Mouse (Mus musculus): ENCODE data around the gene Ccdc124. TPM values are rescaled to one million over a fixed set of nuclear protein-coding genes. Genes with fewer than 3 reads are reported as not detected.
A peak's percentile ranks its signal among the peaks of the same experiment; 100 is the strongest.
"Not testable (repeated sequence)": the region's sequence is repeated elsewhere in the genome, so short reads cannot be mapped to it uniquely, and the experiment has no call there.

The Ccdc124 gene
- polyA plus RNA-seq, 1 experiment from 2014 or later: 124 TPM

- no peak overlapping the region for H3K27ac ChIP-seq
- 0 out of 2 replicates have a peak overlapping the region, but pooled peaks have one; percentile 4 for H3K9ac ChIP-seq
- H3K36me3 ChIP-seq: no peaks in the 10 kb centered on the region
- H3K4me3 ChIP-seq: no peak overlapping the region
- H3K9me3 ChIP-seq: no peaks in the 10 kb centered on the region
- no peak overlapping the region for H3K4me2 ChIP-seq
- WGBS: 23% methylated on average over 4 of the region's 4 CpGs
- ATAC-seq (ENCODE audit: insufficient number of reproducible peaks, insufficient read depth, low FRiP score, low TSS enrichment, low read depth): no peak
- peaks cover 22% of the 10 kb centered on the region for H3K4me1 ChIP-seq
- H3K27me3 ChIP-seq: peaks cover 10% of the 10 kb centered on the region
Observed at GRCm38 (mm10) chr8:70903112-70903511, 29.4 kb upstream of the Ccdc124 start.

- Histone ChIP-seq H3K9ac (no peak overlapping the region), H3K4me3 (no peak overlapping the region), H3K4me2 (no peak overlapping the region), H3K27me3 (peaks cover 10% of the 10 kb centered on the region), H3K27ac (no peak overlapping the region), H3K36me3 (no peaks in the 10 kb centered on the region), H3K4me1 (peaks cover 21% of the 10 kb centered on the region), H3K9me3 (no peaks in the 10 kb centered on the region)
- no peak for ATAC-seq (ENCODE audit: insufficient number of reproducible peaks, insufficient read depth, low FRiP score, low TSS enrichment, low read depth)
- WGBS: 35% methylated on average over 5 of the region's 5 CpGs
Observed at GRCm38 (mm10) chr8:70902211-70902610, 28.5 kb upstream of the Ccdc124 start.

- H3K9ac ChIP-seq: no peak overlapping the region
Observed at GRCm38 (mm10) chr8:70900872-70901387, 27.2 kb upstream of the Ccdc124 start.

GRCm38 (mm10) chr8:70899226-70899625 is 25.5 kb upstream of the Ccdc124 start:
- peaks cover 13% of the 10 kb centered on the region for H3K27me3 ChIP-seq
- H3K9ac ChIP-seq: peak overlapping the region; percentile 82; the same call in 1 of the 2 replicates
- H3K36me3 ChIP-seq: peaks cover 17% of the 10 kb centered on the region
- no peak overlapping the region for H3K4me2 ChIP-seq
- WGBS: 93% methylated on average over 2 of the region's 2 CpGs
- no peaks in the 10 kb centered on the region for H3K9me3 ChIP-seq
- H3K27ac ChIP-seq: no peak overlapping the region
- ATAC-seq (ENCODE audit: insufficient number of reproducible peaks, insufficient read depth, low FRiP score, low TSS enrichment, low read depth): no peak
- H3K4me3 ChIP-seq: no peak overlapping the region
- peaks cover 20% of the 10 kb centered on the region for H3K4me1 ChIP-seq

More at GRCm38 (mm10) chr8:70900872-70901387, 27.2 kb upstream of the Ccdc124 start:
- peaks cover under 1% of the 10 kb centered on the region; the same call in 1 of the 2 replicates for H3K36me3 ChIP-seq
- H3K4me1 ChIP-seq: peaks cover 19% of the 10 kb centered on the region
- ATAC-seq (ENCODE audit: insufficient number of reproducible peaks, insufficient read depth, low FRiP score, low TSS enrichment, low read depth): no peak
- H3K4me2 ChIP-seq: no peak overlapping the region
- H3K27me3 ChIP-seq: peaks cover 10% of the 10 kb centered on the region
- WGBS: 72% methylated on average over 2 of the region's 2 CpGs
- H3K4me3 ChIP-seq: no peak overlapping the region
- H3K9me3 ChIP-seq: no peaks in the 10 kb centered on the region
- H3K27ac ChIP-seq: no peak overlapping the region

- H3K4me3 ChIP-seq: peak overlapping the region; percentile 86
- peak overlapping the region; percentile 89 for H3K4me2 ChIP-seq
- peaks cover 20% of the 10 kb centered on the region for H3K4me1 ChIP-seq
- H3K27ac ChIP-seq: no peak overlapping the region
- H3K9ac ChIP-seq: peak overlapping the region; percentile 82
- no peaks in the 10 kb centered on the region for H3K9me3 ChIP-seq
- peaks cover 22% of the 10 kb centered on the region for H3K36me3 ChIP-seq
- WGBS: 43% methylated on average over 2 of the region's 2 CpGs
- peaks cover 14% of the 10 kb centered on the region for H3K27me3 ChIP-seq
- ATAC-seq (ENCODE audit: insufficient number of reproducible peaks, insufficient read depth, low FRiP score, low TSS enrichment, low read depth): no peak
Observed at GRCm38 (mm10) chr8:70898661-70899198, 25.0 kb upstream of the Ccdc124 start.

GRCm38 (mm10) chr8:70897681-70898413 is 24.1 kb upstream of the Ccdc124 start:
- Histone ChIP-seq H3K4me1 (peaks cover 25% of the 10 kb centered on the region), H3K9me3 (no peaks in the 10 kb centered on the region), H3K4me2 (peak overlapping the region; percentile 89), H3K36me3 (peaks cover 28% of the 10 kb centered on the region), H3K9ac (peak overlapping the region; percentile 82), H3K27me3 (peaks cover 23% of the 10 kb centered on the region), H3K4me3 (peak overlapping the region; percentile 86), H3K27ac (peak overlapping the region; percentile 91)
- WGBS: 0% methylated on average over 20 of the region's 20 CpGs
- peak; percentile 39; the same call in 1 of the 2 replicates for ATAC-seq (ENCODE audit: insufficient number of reproducible peaks, insufficient read depth, low FRiP score, low TSS enrichment, low read depth)

- Histone ChIP-seq H3K36me3 (peaks cover 28% of the 10 kb centered on the region), H3K4me2 (peak within 1 kb of the TSS; percentile 89), H3K9me3 (no peaks in the 10 kb centered on the region), H3K27ac (peak within 1 kb of the TSS; percentile 91), H3K27me3 (peaks cover 30% of the 10 kb centered on the region), H3K9ac (peak within 1 kb of the TSS; percentile 95), H3K4me3 (peak within 1 kb of the TSS; percentile 86), H3K4me1 (peaks cover 32% of the 10 kb centered on the region)
- under 1% methylated on average over 60 of the region's 60 CpGs for WGBS
- ATAC-seq (ENCODE audit: insufficient number of reproducible peaks, insufficient read depth, low FRiP score, low TSS enrichment, low read depth): peak; percentile 97
Observed at GRCm38 (mm10) chr8:70897021-70897680, 23.4 kb upstream of the Ccdc124 start, which contains the start of gene Rpl18a. Gene Rpl18a, minus strand, starts transcription at chr8:70897412.

GRCm38 (mm10) chr8:70896316-70897020 is 22.7 kb upstream of the Ccdc124 start:
- peaks cover 37% of the 10 kb centered on the region for H3K27me3 ChIP-seq
- H3K27ac ChIP-seq: peak overlapping the region; percentile 91; the same call in 1 of the 2 replicates
- H3K9ac ChIP-seq: peak overlapping the region; percentile 95
- ATAC-seq (ENCODE audit: insufficient number of reproducible peaks, insufficient read depth, low FRiP score, low TSS enrichment, low read depth): no peak
- 3% methylated on average over 25 of the region's 25 CpGs for WGBS
- H3K9me3 ChIP-seq: no peaks in the 10 kb centered on the region
- H3K4me3 ChIP-seq: peak overlapping the region; percentile 86
- peaks cover 38% of the 10 kb centered on the region for H3K4me1 ChIP-seq
- H3K4me2 ChIP-seq: peak overlapping the region; percentile 81
- H3K36me3 ChIP-seq: peaks cover 28% of the 10 kb centered on the region

GRCm38 (mm10) chr8:70895571-70896259 is 22.0 kb upstream of the Ccdc124 start:
- Histone ChIP-seq H3K4me3 (peak overlapping the region; percentile 86), H3K4me2 (peak overlapping the region; percentile 81), H3K36me3 (peaks cover 28% of the 10 kb centered on the region), H3K4me1 (peaks cover 39% of the 10 kb centered on the region), H3K9ac (peak overlapping the region; percentile 95), H3K27me3 (peaks cover 44% of the 10 kb centered on the region)
- ATAC-seq (ENCODE audit: insufficient number of reproducible peaks, insufficient read depth, low FRiP score, low TSS enrichment, low read depth); H3K9me3 ChIP-seq; H3K27ac ChIP-seq: not testable (repeated sequence)
- WGBS: 80% methylated on average over 24 of the region's 24 CpGs

- Histone ChIP-seq H3K27me3 (peaks cover 52% of the 10 kb centered on the region), H3K4me2 (no peak overlapping the region)
- no peak for ATAC-seq (ENCODE audit: insufficient number of reproducible peaks, insufficient read depth, low FRiP score, low TSS enrichment, low read depth)
Observed at GRCm38 (mm10) chr8:70894771-70895545, 21.2 kb upstream of the Ccdc124 start.

More at GRCm38 (mm10) chr8:70894771-70895545, 21.2 kb upstream of the Ccdc124 start:
- Histone ChIP-seq H3K9ac (no peak overlapping the region), H3K36me3 (peaks cover 28% of the 10 kb centered on the region), H3K4me1 (peaks cover 39% of the 10 kb centered on the region), H3K9me3 (no peaks in the 10 kb centered on the region), H3K27ac (no peak overlapping the region), H3K4me3 (no peak overlapping the region; the same call in 1 of the 2 replicates)
- WGBS: 84% methylated on average over 8 of the region's 8 CpGs

All from embryonic facial prominence, embryonic 13.5 days (tissue).